Mouse (Mus musculus) embryonic facial prominence, embryonic 11.5 days (tissue): ENCODE results near the gene Gm20388. TPM values are rescaled to one million over a fixed set of nuclear protein-coding genes. Genes with fewer than 3 reads are reported as not detected.
A peak's percentile ranks its signal among the peaks of the same experiment; 100 is the strongest.

Experiments
- ATAC-seq: fragments of 200-750 bp; cut with Nextera tagmentation; replicated peaks from 2 replicates; pipeline ENCODE4 v1.8.0; 2017; ENCODE audit warnings: low read depth; ENCODE audit not compliant: insufficient number of reproducible peaks, low FRiP score, low TSS enrichment
- DNase-seq: peaks from one replicate; pipeline ENCODE4 v3.0.0-alpha.2; 2015; ENCODE audit warnings: low spot score
- H3K27ac ChIP-seq: fragments of 300-500 bp; sonication (generic); replicated peaks from 2 replicates; pipeline ENCODE4 v1.5.1; 2014; ENCODE audit warnings: mild to moderate bottlenecking, low read depth, low read length, control low read depth
- H3K27me3 ChIP-seq: fragments of 300-500 bp; sonication (generic); 2 replicates; pipeline ENCODE4 v1.6.1; 2014; ENCODE audit warnings: mild to moderate bottlenecking, low read length, moderate library complexity, mixed read lengths; ENCODE audit not compliant: control insufficient read depth, insufficient read depth
- H3K36me3 ChIP-seq: fragments of 300-500 bp; sonication (generic); replicated peaks from 2 replicates; pipeline ENCODE4 v1.6.1; 2014; ENCODE audit warnings: low read depth, mild to moderate bottlenecking, low read length, moderate library complexity, mixed read lengths; ENCODE audit not compliant: control insufficient read depth, insufficient read depth
- H3K4me1 ChIP-seq: fragments of 300-500 bp; sonication (generic); 2 replicates; pipeline ENCODE4 v1.6.1; 2014; ENCODE audit warnings: low read length, mixed read lengths; ENCODE audit not compliant: control insufficient read depth, insufficient read depth
- H3K4me2 ChIP-seq: fragments of 300-500 bp; sonication (generic); 2 replicates; pipeline ENCODE4 v1.6.1; 2014; ENCODE audit warnings: low read depth, mild to moderate bottlenecking, control low read depth, low read length, moderate library complexity
- H3K4me3 ChIP-seq: fragments of 300-500 bp; sonication (generic); 2 replicates; pipeline ENCODE4 v1.5.1; 2014; ENCODE audit warnings: low read depth, low read length, control low read depth
- H3K9ac ChIP-seq: fragments of 300-500 bp; sonication (generic); replicated peaks from 2 replicates; pipeline ENCODE4 v1.6.1; 2014; ENCODE audit warnings: mild to moderate bottlenecking, control low read depth, low read length
- H3K9me3 ChIP-seq: fragments of 300-500 bp; sonication (generic); replicated peaks from 2 replicates; pipeline ENCODE4 v1.6.1; 2016; ENCODE audit warnings: mild to moderate bottlenecking, low read length, inconsistent platforms, mixed read lengths; ENCODE audit not compliant: control insufficient read depth
- WGBS: fragments of 180-500 bp; shearing (Covaris S2); extraction: QIAGEN DNeasy Blood & Tissue Kit; methylation state at CpG from one replicate; pipeline ENCODE4 v1.1.7; 2014; 5-methylcytosine and 5-hydroxymethylcytosine counted together
- polyA plus RNA-seq: library from polyadenylated mRNA; unstranded; fragments of >200 nt; fragmentation: Nextera tagmentation; extraction: Ambion mirVana; gene quantifications from 2 replicates; pipeline ENCODE4 v1.2.1, GENCODE M21; 2014

Gene Gm20388
- polyA plus RNA-seq, 1 experiment from 2014 or later = 3.1 TPM

- peak; percentile 85 for DNase-seq
- 0 out of 2 replicates have a peak, but pooled peaks have one; percentile 70 for ATAC-seq
- Histone ChIP-seq H3K9me3 (no peaks in the 10 kb centered on the region), H3K4me3 (no peak overlapping the region), H3K27me3 (no peaks in the 10 kb centered on the region), H3K36me3 (no peaks in the 10 kb centered on the region), H3K4me2 (no peak overlapping the region), H3K4me1 (no peaks in the 10 kb centered on the region), H3K27ac (0 out of 2 replicates have a peak overlapping the region, but pooled peaks have one; percentile 16), H3K9ac (no peak overlapping the region)
- WGBS = 27% methylated on average over 14 of the region's 14 CpGs
Observed at GRCm38 (mm10) chr8:120839031-120839430, 928.4 kb downstream of the Gm20388 start.

- Histone ChIP-seq H3K36me3 (no peaks in the 10 kb centered on the region), H3K4me3 (no peak overlapping the region), H3K4me2 (no peak overlapping the region), H3K9ac (no peak overlapping the region), H3K4me1 (peaks cover 4% of the 10 kb centered on the region; the same call in 1 of the 2 replicates), H3K27ac (no peak overlapping the region), H3K9me3 (no peaks in the 10 kb centered on the region), H3K27me3 (no peaks in the 10 kb centered on the region)
- no peak for ATAC-seq
- DNase-seq = no peak
- WGBS = 77% methylated on average over 7 of the region's 7 CpGs
Observed at GRCm38 (mm10) chr8:120843084-120843483, 932.4 kb downstream of the Gm20388 start.

GRCm38 (mm10) chr8:120846018-120846417, 935.4 kb downstream of the Gm20388 start:
- H3K4me3 ChIP-seq = no peak overlapping the region
- no peak overlapping the region for H3K4me2 ChIP-seq
- ATAC-seq (no peak; the same call in 1 of the 2 replicates), DNase-seq (peak; percentile 76)
- peaks cover 3% of the 10 kb centered on the region; the same call in 1 of the 2 replicates for H3K27me3 ChIP-seq
- H3K36me3 ChIP-seq = no peaks in the 10 kb centered on the region
- H3K9ac ChIP-seq = no peak overlapping the region
- H3K4me1 ChIP-seq = peaks cover 6% of the 10 kb centered on the region; the same call in 1 of the 2 replicates
- no peak overlapping the region for H3K27ac ChIP-seq
- 41% methylated on average over 5 of the region's 5 CpGs for WGBS
- no peaks in the 10 kb centered on the region for H3K9me3 ChIP-seq

- H3K27ac ChIP-seq = no peak overlapping the region
Observed at GRCm38 (mm10) chr8:120847279-120847678, 936.6 kb downstream of the Gm20388 start.

GRCm38 (mm10) chr8:120847735-120848134, 937.1 kb downstream of the Gm20388 start:
- H3K4me1 ChIP-seq = peaks cover 6% of the 10 kb centered on the region; the same call in 1 of the 2 replicates
- no peak overlapping the region for H3K27ac ChIP-seq
- no peak overlapping the region for H3K9ac ChIP-seq
- H3K4me2 ChIP-seq = no peak overlapping the region
- peaks cover 3% of the 10 kb centered on the region; the same call in 1 of the 2 replicates for H3K27me3 ChIP-seq
- DNase-seq (peak; percentile 68), ATAC-seq (no peak)
- WGBS = 6% methylated on average over 13 of the region's 14 CpGs
- H3K9me3 ChIP-seq = no peaks in the 10 kb centered on the region
- no peaks in the 10 kb centered on the region for H3K36me3 ChIP-seq
- H3K4me3 ChIP-seq = no peak overlapping the region

More at GRCm38 (mm10) chr8:120847279-120847678, 936.6 kb downstream of the Gm20388 start:
- H3K4me1 ChIP-seq = peaks cover 6% of the 10 kb centered on the region; the same call in 1 of the 2 replicates
- no peak overlapping the region for H3K4me2 ChIP-seq
- DNase-seq = no peak
- peaks cover 3% of the 10 kb centered on the region; the same call in 1 of the 2 replicates for H3K27me3 ChIP-seq
- H3K9me3 ChIP-seq = no peaks in the 10 kb centered on the region
- no peak for ATAC-seq
- H3K36me3 ChIP-seq = no peaks in the 10 kb centered on the region
- H3K4me3 ChIP-seq = no peak overlapping the region
- no peak overlapping the region for H3K9ac ChIP-seq
- 24% methylated on average over 4 of the region's 4 CpGs for WGBS

GRCm38 (mm10) chr8:120848434-120848833, 937.8 kb downstream of the Gm20388 start:
- no peaks in the 10 kb centered on the region for H3K36me3 ChIP-seq
- peaks cover 6% of the 10 kb centered on the region; the same call in 1 of the 2 replicates for H3K4me1 ChIP-seq
- ATAC-seq (no peak), DNase-seq (no peak)
- peaks cover 3% of the 10 kb centered on the region; the same call in 1 of the 2 replicates for H3K27me3 ChIP-seq
- no peak overlapping the region for H3K27ac ChIP-seq
- H3K4me3 ChIP-seq = no peak overlapping the region
- H3K9me3 ChIP-seq = no peaks in the 10 kb centered on the region
- 51% methylated on average over 4 of the region's 4 CpGs for WGBS
- no peak overlapping the region for H3K9ac ChIP-seq
- no peak overlapping the region for H3K4me2 ChIP-seq

- Histone ChIP-seq H3K27me3 (peaks cover 3% of the 10 kb centered on the region; the same call in 1 of the 2 replicates), H3K4me2 (no peak overlapping the region), H3K9ac (no peak overlapping the region), H3K27ac (no peak overlapping the region), H3K4me3 (no peak overlapping the region), H3K9me3 (no peaks in the 10 kb centered on the region), H3K4me1 (peaks cover 6% of the 10 kb centered on the region; the same call in 1 of the 2 replicates), H3K36me3 (no peaks in the 10 kb centered on the region)
- ATAC-seq (no peak), DNase-seq (no peak)
- 79% methylated on average over 12 of the region's 12 CpGs for WGBS
Observed at GRCm38 (mm10) chr8:120851411-120851810, 940.8 kb downstream of the Gm20388 start.

- no peak overlapping the region for H3K9ac ChIP-seq
Observed at GRCm38 (mm10) chr8:120859881-120860280, 949.2 kb downstream of the Gm20388 start.

More at GRCm38 (mm10) chr8:120859881-120860280, 949.2 kb downstream of the Gm20388 start:
- no peaks in the 10 kb centered on the region for H3K9me3 ChIP-seq
- ATAC-seq = no peak
- H3K4me3 ChIP-seq = no peak overlapping the region
- H3K27me3 ChIP-seq = no peaks in the 10 kb centered on the region
- 84% methylated on average over 14 of the region's 14 CpGs for whole genome bisulfite sequencing
- H3K4me1 ChIP-seq = peaks cover 5% of the 10 kb centered on the region
- no peak overlapping the region for H3K27ac ChIP-seq
- H3K36me3 ChIP-seq = no peaks in the 10 kb centered on the region
- no peak overlapping the region for H3K4me2 ChIP-seq
- DNase-seq = no peak
